Mouse (Mus musculus) right cerebral cortex, adult 18-20 months (tissue): ENCODE measurements around the gene Cog8.
"Not testable (repeated sequence)": the region's sequence is repeated elsewhere in the genome, so short reads cannot be mapped to it uniquely, and the experiment has no call there.

Source experiments
- DNase-seq: peaks from one replicate; pipeline ENCODE4 v3.0.0; 2022; ENCODE audit warnings: mixed read lengths

Cog8 gene

DNA sequence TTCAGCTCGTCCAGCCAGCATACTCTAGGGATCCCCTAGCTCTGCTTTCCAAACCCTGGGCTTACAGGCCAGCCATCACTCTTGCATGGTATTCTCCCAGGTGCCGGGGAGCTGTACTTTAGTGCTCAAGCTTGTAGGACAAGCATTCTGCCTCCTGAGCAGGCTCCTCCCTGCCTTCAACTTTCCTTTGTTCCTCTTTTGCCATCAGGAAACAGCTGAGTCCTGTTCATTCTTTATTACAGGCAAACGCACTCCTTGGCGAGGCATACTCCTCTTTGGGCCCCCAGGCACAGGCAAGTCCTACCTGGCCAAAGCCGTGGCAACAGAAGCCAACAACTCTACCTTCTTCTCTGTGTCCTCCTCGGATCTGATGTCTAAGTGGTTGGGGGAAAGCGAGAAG lies 15.9 kb downstream of the Cog8 start:
- DNase-seq = no peak

- no peak for DNase-seq
Observed at GRCm38 (mm10) chr8:107036626-107037025, 19.9 kb downstream of the Cog8 start.

DNA sequence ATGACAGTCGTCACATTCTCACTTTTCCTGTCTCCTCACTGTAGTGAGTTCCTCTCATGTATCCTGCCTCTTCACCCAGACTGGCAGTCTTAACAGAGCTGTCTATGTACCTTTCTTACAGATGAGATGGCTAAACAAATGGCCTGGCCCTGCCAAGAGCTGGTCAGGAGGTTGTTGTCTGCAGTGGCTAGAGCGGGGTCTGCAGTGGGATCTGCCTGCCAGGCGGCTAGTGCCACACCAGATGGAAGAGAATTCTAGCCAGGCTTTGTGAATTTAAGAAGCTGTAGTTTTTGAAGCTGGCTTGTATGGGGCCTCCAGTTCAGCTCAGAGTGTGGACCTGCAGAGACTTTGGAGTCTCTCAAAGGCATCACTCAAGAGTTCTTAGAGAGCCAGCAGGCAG lies 20.8 kb downstream of the Cog8 start:
- DNase-seq = no peak

GRCm38 (mm10) chr8:107033609-107034008 lies 22.9 kb downstream of the Cog8 start:
- not testable (repeated sequence) for DNase-seq

- no peak for DNase-seq
Observed at GRCm38 (mm10) chr8:107031577-107032090, 24.9 kb downstream of the Cog8 start.

DNA sequence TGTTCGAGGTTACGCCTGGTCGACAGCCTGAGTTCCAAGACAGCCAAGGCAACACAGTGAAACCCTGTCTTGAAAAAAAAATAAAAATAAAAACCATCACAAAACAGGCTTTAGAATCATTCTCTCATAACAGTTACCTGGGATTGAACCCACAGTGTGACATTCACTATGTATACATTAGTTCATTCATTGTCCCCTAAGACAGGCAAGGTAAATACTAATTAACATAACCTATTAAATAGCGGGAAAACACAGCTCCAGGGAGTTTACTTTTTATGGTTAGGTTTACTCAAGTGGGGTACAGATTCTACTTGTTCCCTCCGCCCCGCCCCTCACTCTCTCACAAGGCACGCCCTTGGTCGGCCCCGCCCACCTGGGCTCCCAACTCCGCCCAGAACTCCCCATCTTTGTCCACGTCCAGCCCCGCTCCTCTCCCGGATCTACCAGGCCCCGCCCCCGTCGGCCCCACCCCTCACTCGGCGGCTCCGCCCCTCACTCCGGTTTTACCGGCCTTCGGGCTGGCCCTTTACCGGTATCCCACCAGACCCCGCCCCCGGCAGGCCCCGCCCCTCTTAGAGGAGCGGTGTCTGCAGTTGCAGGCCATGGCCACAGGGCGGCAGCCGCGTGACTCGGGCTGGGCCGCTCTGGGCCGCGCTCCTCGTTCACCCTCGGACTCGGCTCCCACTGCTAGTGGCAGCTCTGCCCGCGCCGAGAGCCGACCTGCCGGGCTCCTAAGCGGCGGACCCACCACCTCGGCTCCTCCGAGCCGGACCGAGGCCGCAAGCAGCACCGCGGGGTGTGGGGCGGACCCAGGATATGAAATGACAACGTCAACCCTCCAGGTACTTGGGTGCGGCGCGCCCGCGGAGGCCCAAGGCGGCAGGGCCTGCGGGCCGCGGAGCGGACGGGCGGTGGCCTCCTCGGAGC lies 25.6 kb downstream of the Cog8 start, which contains the start of gene Vps4a:
Vps4a (plus strand) TSS at position 573 of the 927 bp plus-strand sequence.
- peak; percentile 95 for DNase-seq

GRCm38 (mm10) chr8:107030058-107030457 lies 26.4 kb downstream of the Cog8 start:
- DNase-seq = no peak

GRCm38 (mm10) chr8:107029310-107029709 lies 27.2 kb downstream of the Cog8 start:
- DNase-seq = no peak

DNA sequence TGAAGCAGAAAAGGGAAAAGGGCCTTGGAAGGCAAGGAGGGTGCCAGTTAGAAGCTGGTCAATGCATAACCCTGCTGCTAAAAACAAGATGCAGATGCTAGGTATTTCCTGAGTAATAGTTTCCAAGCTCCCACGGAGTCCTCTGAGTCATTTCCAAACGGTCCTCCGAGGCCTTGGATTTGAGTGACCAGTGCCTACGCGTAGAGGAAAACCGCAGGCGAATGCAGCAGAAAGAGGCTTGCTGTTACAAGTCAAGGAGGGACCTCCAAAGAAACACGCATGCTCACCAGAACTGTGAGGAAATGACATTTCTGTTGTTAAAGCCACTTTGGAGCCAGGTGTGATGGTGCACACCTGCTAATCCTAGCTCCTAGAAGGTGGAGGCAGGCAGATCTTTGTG lies 33.0 kb downstream of the Cog8 start:
- DNase-seq = no peak

DNA sequence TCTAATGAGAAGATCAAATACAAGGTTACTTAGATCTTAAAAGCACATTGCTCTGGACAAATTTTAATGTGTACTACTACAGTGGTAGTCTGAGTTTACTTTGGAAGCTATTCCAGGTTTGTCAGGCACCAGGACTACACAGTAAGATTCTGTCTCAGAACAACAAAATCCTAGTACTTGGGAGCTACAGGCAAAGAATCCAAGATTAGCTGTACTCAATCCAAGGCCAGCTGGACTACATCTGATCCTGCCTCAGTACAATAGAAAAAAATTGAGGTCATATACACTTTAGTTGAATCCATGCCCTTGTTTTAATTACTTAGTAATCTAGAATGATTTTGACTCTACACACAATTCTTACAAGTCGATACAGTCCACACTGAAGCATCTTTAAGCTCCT lies 41.6 kb downstream of the Cog8 start:
- no peak for DNase-seq

DNA sequence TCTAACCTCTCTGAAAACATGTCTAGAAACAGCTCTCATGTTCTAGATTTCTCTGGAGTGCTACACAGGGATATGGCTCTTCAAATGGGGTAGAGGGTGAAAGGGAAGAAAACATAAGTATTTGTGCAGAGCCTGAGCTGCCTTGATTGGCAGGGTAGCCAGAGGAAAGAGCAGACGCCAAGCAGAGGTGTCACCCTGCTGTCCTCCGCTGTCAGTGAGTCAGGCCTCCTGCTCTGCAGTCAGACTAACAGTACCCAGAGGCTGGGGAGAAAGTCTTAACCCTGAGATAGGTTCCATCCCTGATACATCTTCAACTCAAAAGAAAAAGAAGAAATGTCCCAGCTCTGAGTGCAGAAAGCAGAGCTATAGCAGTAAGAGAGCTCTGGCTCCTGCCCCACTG lies 43.8 kb downstream of the Cog8 start:
- no peak for DNase-seq

GRCm38 (mm10) chr8:107007795-107008194 lies 48.7 kb downstream of the Cog8 start:
- DNase-seq = peak; percentile 49

- peak; percentile 87 for DNase-seq
Observed at GRCm38 (mm10) chr8:107002532-107002931, 54.0 kb downstream of the Cog8 start.

GRCm38 (mm10) chr8:106999068-106999467 lies 57.4 kb downstream of the Cog8 start:
- DNase-seq = no peak

GRCm38 (mm10) chr8:106997416-106997815 lies 59.1 kb downstream of the Cog8 start:
- no peak for DNase-seq

GRCm38 (mm10) chr8:106996339-106996738 lies 60.1 kb downstream of the Cog8 start:
- not testable (repeated sequence) for DNase-seq
